Mouse (Mus musculus): ENCODE measurements around the gene Gm438. TPM values are rescaled to one million over a fixed set of nuclear protein-coding genes. Genes with fewer than 3 reads are reported as not detected.

Gm438 gene
- not detected for total RNA-seq (2023)

DNA sequence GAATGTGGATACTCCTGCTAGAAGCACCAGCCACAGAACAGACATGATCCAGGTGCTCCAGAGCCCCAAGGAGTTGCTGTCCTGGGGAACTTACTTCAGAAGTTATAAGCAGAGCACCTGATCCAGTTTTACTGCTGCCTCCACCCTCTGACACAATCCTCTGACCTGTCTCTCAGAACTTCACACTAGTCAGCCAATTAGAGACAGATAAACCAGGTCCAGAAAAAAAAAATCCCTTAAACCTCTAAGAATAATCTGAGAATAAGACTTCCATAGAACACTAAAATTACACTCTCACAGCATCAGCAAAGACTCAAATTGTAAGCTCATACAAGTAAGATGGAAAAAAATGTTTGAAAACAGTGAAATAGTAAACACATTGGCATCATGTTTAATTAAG is at the start of gene Gm438:
Gene Gm438, minus strand, starts transcription at position 101 of the 400 bp plus-strand sequence.

Other genes starting within 250 kb of the Gm438 start
- not detected for gene Gm13124, start 221.4 kb downstream of the Gm438 start, total RNA-seq (2023)
- not detected for gene Aadacl4, start 172.9 kb downstream of the Gm438 start, total RNA-seq (2023)
- not detected for gene Gm436, start 100.2 kb downstream of the Gm438 start, total RNA-seq (2023)
- not detected for gene Gm13178, start 65.2 kb downstream of the Gm438 start, total RNA-seq (2023)
- gene Dhrs3, start 106.2 kb upstream of the Gm438 start, total RNA-seq (2023): 10 to 100 TPM; 32.1 to 37.6 TPM

Measured in neutrophil, adult 59 days (primary cell).